Mouse (Mus musculus) C2C12 (cell line): ENCODE results near the gene Frmd6.

Experiments
- CEBPB ChIP-seq: IDR thresholded peaks from one replicate; pipeline ENCODE4 v1.6.1; 2011; ENCODE audit warnings: low read depth, mild to moderate bottlenecking, control low read depth, moderate library complexity
- CTCF ChIP-seq: IDR thresholded peaks from one replicate; pipeline ENCODE4 v1.5.1; 2011; ENCODE audit not compliant: control insufficient read depth, insufficient read depth, insufficient read length
- MYOD1 ChIP-seq: IDR thresholded peaks from one replicate; pipeline ENCODE4 v1.6.1; 2011; ENCODE audit warnings: low read depth; ENCODE audit not compliant: control insufficient read depth, insufficient read length
- MYOG ChIP-seq: IDR thresholded peaks from one replicate; pipeline ENCODE4 v1.6.1; 2011; ENCODE audit not compliant: control insufficient read depth, insufficient read length; ENCODE audit errors: extremely low read depth

GRCm38 (mm10) chr12:70906867-70907266 lies 81.6 kb downstream of the Frmd6 start:
- TF ChIP-seq CTCF (no peak), MYOD1 (peak; percentile 22), MYOG (no peak), CEBPB (no peak)
